In genomic region chr4:155267047-155267543, GRCm38 (mm10) we compare ENCODE assay signal across 14 mouse cellular contexts. TPM values are rescaled to one million over a fixed set of nuclear protein-coding genes. Genes with fewer than 3 reads are reported as not detected.
A peak's percentile ranks its signal among the peaks of the same experiment; 100 is the strongest.
DNase-seq lines count a peak whose midpoint lies in the region; ATAC-seq lines count a peak whose summit lies in the region.
"Had no signal": no experiment of that assay in that cellular context is flagged by ENCODE, and none has a peak within 500 bp of the region (broad histone marks: within the 10 kb centered on the region; RNA-seq: fewer than 3 reads in every experiment).

No protein-coding gene starts in this region.

- no peaks in the 10 kb centered on the region for H3K27me3 ChIP-seq in limb, embryonic 13.5 days
- H3K27me3 ChIP-seq: heart, embryonic 15.5 days; hindbrain, embryonic 15.5 days had no signal

- H3K9ac ChIP-seq in limb, embryonic 13.5 days = no peak overlapping the region
- H3K9ac ChIP-seq: heart, embryonic 15.5 days; hindbrain, embryonic 15.5 days had no signal

- no peak overlapping the region for H3K4me3 ChIP-seq in limb, embryonic 13.5 days
- H3K4me3 ChIP-seq: heart, embryonic 15.5 days; hindbrain, embryonic 15.5 days; megakaryocyte, embryonic 14.5 days had no signal

- intact Hi-C loops in gastrocnemius, postnatal 36 days (cut with DNase I) = no loop called here

- peak; percentile 23 for DNase-seq in gastrocnemius, adult 18-20 months (ENCODE audit: low spot score)
- no peak for DNase-seq in gastrocnemius, postnatal 36 days
- DNase-seq in NIH3T3 (ENCODE audit: low read depth) (peak; percentile 64), adipocyte (ENCODE audit: low spot score) (no peak)
- peak; percentile 7 for DNase-seq in kidney, adult 18-20 months
- DNase-seq: B cell, adult 2 months; spleen, adult 18-20 months had no signal

- no peak for ATAC-seq in limb, embryonic 13.5 days (ENCODE audit: low FRiP score, low read depth)
- ATAC-seq in megakaryocyte-erythroid progenitor cell, adult 5-6 weeks (replicated peaks; ENCODE audit: low FRiP score, low TSS enrichment, poor library complexity, severe bottlenecking) = no peak
- no peak for ATAC-seq in monocyte, adult 5-6 weeks (replicated peaks; ENCODE audit: insufficient number of reproducible peaks, low FRiP score, low TSS enrichment, poor library complexity, severe bottlenecking)

- H3K9me3 ChIP-seq in limb, embryonic 13.5 days = no peaks in the 10 kb centered on the region
- H3K9me3 ChIP-seq: G1E; heart, embryonic 15.5 days; hindbrain, embryonic 15.5 days; megakaryocyte, embryonic 14.5 days had no signal

- H3K4me1 ChIP-seq in limb, embryonic 13.5 days = peaks cover 28% of the 10 kb centered on the region
- H3K4me1 ChIP-seq: hindbrain, embryonic 15.5 days had no signal

- peak overlapping the region; percentile 44; the same call in 1 of the 2 replicates for H3K27ac ChIP-seq in limb, embryonic 13.5 days
- H3K27ac ChIP-seq: heart, embryonic 15.5 days; hindbrain, embryonic 15.5 days had no signal

- 66% methylated on average over 7 of the region's 7 CpGs for WGBS in limb, embryonic 13.5 days

- no peak overlapping the region for H3K4me2 ChIP-seq in limb, embryonic 13.5 days (replicated peaks)
- H3K4me2 ChIP-seq: heart, embryonic 15.5 days; hindbrain, embryonic 15.5 days had no signal

- H3K36me3 ChIP-seq in limb, embryonic 13.5 days = no peaks in the 10 kb centered on the region
- H3K36me3 ChIP-seq: G1E; heart, embryonic 15.5 days had no signal

RNA-seq across cellular contexts. Expression of gene Faap20, which starts 17.5 kb away (rescaled TPM):
- total RNA-seq in gastrocnemius, adult 18-20 months (2021) = 1 to 10 TPM; 5.2 to 6.6 TPM
- total RNA-seq in gastrocnemius, postnatal 36 days (2021) = 1 to 10 TPM; 3.1 to 4.7 TPM
- polyA plus RNA-seq in limb, embryonic 13.5 days (2015; fragmentation: Nextera tagmentation; extraction: Ambion mirVana) = 92.1 and 97.8 TPM in 2 replicates
- 25.6 and 41.4 TPM in 2 replicates for total RNA-seq in megakaryocyte-erythroid progenitor cell, adult 5-6 weeks (2014; fragmentation: Nextera tagmentation)
- total RNA-seq in megakaryocyte-erythroid progenitor cell, adult 5-6 weeks (2017) = 16.8 and 17.0 TPM in 2 replicates
- 15.4 to 17.5 TPM (median 17.0 TPM) in 3 replicates for total RNA-seq in monocyte, adult 5-6 weeks (2017)

RNA-seq across cellular contexts. Expression of gene Ski, which starts 44.7 kb away (rescaled TPM):
- total RNA-seq in gastrocnemius, adult 18-20 months (2021) = 10 to 100 TPM; 28.3 to 31.3 TPM
- 10 to 100 TPM; 28.7 to 30.2 TPM for total RNA-seq in gastrocnemius, postnatal 36 days (2021)
- polyA plus RNA-seq in limb, embryonic 13.5 days (2015; fragmentation: Nextera tagmentation; extraction: Ambion mirVana) = 24.4 and 24.8 TPM in 2 replicates
- 16.3 and 16.4 TPM in 2 replicates for total RNA-seq in megakaryocyte-erythroid progenitor cell, adult 5-6 weeks (2014; fragmentation: Nextera tagmentation)
- total RNA-seq in megakaryocyte-erythroid progenitor cell, adult 5-6 weeks (2017) = 6.7 and 7.7 TPM in 2 replicates
- 13.5 to 26.2 TPM (median 17.7 TPM) in 3 replicates for total RNA-seq in monocyte, adult 5-6 weeks (2017)

Comparison
In these comparisons a context has a peak if more than half of its experiments do, and no peak if none do; other contexts are left out.
1. DNase-seq: peak in gastrocnemius, adult 18-20 months (single experiment), NIH3T3 (single experiment) and kidney, adult 18-20 months (single experiment); none in gastrocnemius, postnatal 36 days (0 of 2) and adipocyte (single experiment).